ENCODE assay signal across 21 mouse cellular contexts in the genomic region with DNA sequence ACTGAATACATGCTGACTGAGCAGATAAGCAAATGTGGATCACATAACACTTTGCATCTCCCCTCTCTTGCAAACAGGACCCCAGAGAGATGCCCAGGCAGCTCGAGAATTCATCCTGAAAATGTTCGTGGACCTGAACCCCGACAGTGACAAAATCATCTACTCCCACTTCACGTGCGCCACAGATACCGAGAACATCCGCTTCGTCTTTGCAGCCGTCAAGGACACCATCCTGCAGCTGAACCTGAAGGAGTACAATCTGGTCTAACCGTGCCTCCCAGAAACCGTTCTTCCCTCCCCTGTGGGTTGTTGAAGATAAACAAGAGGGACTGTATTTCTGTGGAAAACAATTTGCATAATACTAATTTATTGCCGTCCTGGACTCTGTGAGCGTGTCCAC. TPM values are rescaled to one million over a fixed set of nuclear protein-coding genes. Genes with fewer than 3 reads are reported as not detected.
A peak's percentile ranks its signal among the peaks of the same experiment; 100 is the strongest.
DNase-seq lines count a peak whose midpoint lies in the region; ATAC-seq lines count a peak whose summit lies in the region.
"Had no signal": no experiment of that assay in that cellular context is flagged by ENCODE, and none has a peak within 500 bp of the region (broad histone marks: within the 10 kb centered on the region; RNA-seq: fewer than 3 reads in every experiment).

No protein-coding gene starts in this region.

- ATAC-seq in megakaryocyte progenitor cell, adult 5-6 weeks (replicated peaks; ENCODE audit: poor library complexity) = 0 out of 2 replicates have a peak, but pooled peaks have one; percentile 21
- ATAC-seq: forebrain, embryonic 13.5 days; hindbrain, postnatal 0 days; liver, postnatal 0 days had no signal

- DNase-seq in adrenal gland, adult 2 months = peak; percentile 25
- DNase-seq in adrenal gland, postnatal 10 days = no peak
- DNase-seq in kidney, postnatal 14 days = peak; percentile 25
- no peak for DNase-seq in kidney, postnatal 36 days
- DNase-seq in 416B (ENCODE audit: low read depth) = peak; percentile 11
- DNase-seq in embryo, embryonic 10.5 days (ENCODE audit: low spot score) = no peak
- no peak for DNase-seq in yolk sac, embryonic 10.5 days (ENCODE audit: low spot score)
- DNase-seq: adrenal gland, postnatal 25 days; cerebellum, adult 8-10 months; cerebellum, postnatal 36 days; kidney, adult 18-20 months; kidney, postnatal 25 days; liver, postnatal 0 days; right cerebral cortex, adult 18-20 months; right cerebral cortex, postnatal 4 days; thymus, adult 18-20 months; thymus, postnatal 36 days had no signal

RNA-seq across cellular contexts. Expression of gene Gna14, which starts 52.4 kb away (rescaled TPM):
- 10 to 100 TPM; 31.1 to 40.9 TPM for total RNA-seq in adrenal gland, adult 2 months (2021)
- polyA plus RNA-seq in adrenal gland, adult 2 months (2012; rRNA removed) = 25.1 and 27.4 TPM in 2 replicates
- 10 to 100 TPM; 17.6 to 29.1 TPM for total RNA-seq in adrenal gland, postnatal 10 days (2021)
- total RNA-seq in megakaryocyte progenitor cell, adult 5-6 weeks (2015) = 2.6 and 3.6 TPM in 2 replicates
- total RNA-seq in megakaryocyte progenitor cell, adult 5-6 weeks (2017) = 1.7 TPM in 2 replicates
- total RNA-seq: MEL had no signal

Comparison
In these comparisons a context has a peak if more than half of its experiments do, and no peak if none do; other contexts are left out.
1. DNase-seq: peak in adrenal gland, adult 2 months (single experiment), kidney, postnatal 14 days (single experiment) and 416B (single experiment); none in adrenal gland, postnatal 10 days (single experiment), kidney, postnatal 36 days (0 of 2), embryo, embryonic 10.5 days (single experiment) and yolk sac, embryonic 10.5 days (single experiment).
2. RNA of gene Gna14, which starts 52.4 kb away (total RNA-seq): 31.1 to 40.9 TPM in adrenal gland, adult 2 months and 17.6 to 29.1 TPM in adrenal gland, postnatal 10 days; 1.7 to 3.6 TPM in megakaryocyte progenitor cell, adult 5-6 weeks; every median in the first group is over 4 times any median in the second.